Mouse (Mus musculus): Measurements from ENCODE around the gene Lactb. TPM values are rescaled to one million over a fixed set of nuclear protein-coding genes. Genes with fewer than 3 reads are reported as not detected.
"Not testable (repeated sequence)": the region's sequence is repeated elsewhere in the genome, so short reads cannot be mapped to it uniquely, and the experiment has no call there.

The Lactb gene
- total and polyA plus RNA-seq, 3 experiments: 14.6 to 29.4 (median 23.7) TPM

DNA sequence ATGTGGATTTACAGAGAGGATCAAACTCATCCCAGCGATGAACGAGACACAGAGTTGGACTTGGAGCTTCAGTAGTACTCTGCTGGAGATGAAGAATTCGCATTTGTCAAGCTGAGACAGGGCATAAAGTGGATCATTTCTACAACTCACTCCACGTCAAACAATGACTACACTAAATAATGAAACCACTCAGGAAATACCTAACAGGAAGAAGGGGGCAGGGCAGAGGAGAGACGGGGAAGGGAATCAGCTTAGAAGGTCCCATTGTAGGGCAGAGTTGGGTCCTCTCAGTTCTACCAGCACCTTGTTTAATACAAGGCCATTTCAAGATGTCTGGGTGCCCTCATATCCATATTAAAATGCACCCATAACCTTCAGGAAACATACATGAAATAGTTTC, 59.9 kb downstream of the Lactb start (continued):
- TF ChIP-seq JUND (conservative IDR thresholded peaks at IDR 0.05; ENCODE audit: low read depth, low read length): 0 out of 2 replicates have a peak, but pooled peaks have one; percentile 6
- TF ChIP-seq USF1 (IDR thresholded peaks at IDR 0.05; ENCODE audit: low read depth, low read length): no peak
- TF ChIP-seq ZKSCAN1 (IDR thresholded peaks at IDR 0.05; ENCODE audit: borderline replicate concordance, low read depth, low read length): no peak
- TF ChIP-seq ETS1 (conservative IDR thresholded peaks at IDR 0.05; ENCODE audit: low read depth, low read length): no peak
- 0 out of 2 replicates have a peak, but pooled peaks have one; percentile 6 for TF ChIP-seq BHLHE40 (IDR thresholded peaks at IDR 0.05; ENCODE audit: low read depth, low read length)
- TF ChIP-seq MEF2A (IDR thresholded peaks at IDR 0.05; ENCODE audit: borderline replicate concordance, low read depth, low read length): no peak
- no peak for TF ChIP-seq UBTF (IDR thresholded peaks at IDR 0.05; ENCODE audit: low read depth, low read length)
- no peak for TF ChIP-seq TCF12 (IDR thresholded peaks at IDR 0.05; ENCODE audit: low read depth, low read length)
- TF ChIP-seq RAD21 (IDR thresholded peaks at IDR 0.05; ENCODE audit: low read depth, low read length): no peak

DNA sequence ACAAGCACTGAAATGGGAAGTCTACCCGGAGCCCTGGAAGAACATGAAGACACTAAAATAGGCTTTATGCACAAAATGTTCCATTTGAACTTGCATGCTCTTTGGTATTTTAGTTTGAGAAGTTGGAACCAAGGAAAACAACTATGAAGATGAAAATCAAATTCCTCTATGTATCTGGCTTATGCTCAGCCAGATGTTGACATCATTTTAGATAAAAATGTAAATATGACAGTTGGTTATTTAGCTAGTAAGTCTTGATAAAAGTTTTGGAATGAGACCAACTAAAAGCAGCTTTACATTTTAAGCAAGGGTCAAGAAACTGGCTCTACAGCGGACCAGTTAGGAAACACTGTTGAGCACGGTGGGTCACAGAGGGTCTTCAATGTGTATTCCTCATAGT, 60.7 kb downstream of the Lactb start:
- in situ Hi-C loops (cut with MboI; ENCODE audit: low pct_ligation_motif_present, low pct_unique_long_range_greater_than_20kb, low sequenced_read_pairs): no loop called here
- Histone ChIP-seq H3K4me1 (ENCODE audit: control insufficient read depth in 1 of 2, insufficient read depth in 2 of 2) (peaks cover 17 to 70% of the 10 kb centered on the region in 2 experiments), H3K9me3 (replicated peaks; ENCODE audit: low read length) (no peaks in the 10 kb centered on the region)

DNA sequence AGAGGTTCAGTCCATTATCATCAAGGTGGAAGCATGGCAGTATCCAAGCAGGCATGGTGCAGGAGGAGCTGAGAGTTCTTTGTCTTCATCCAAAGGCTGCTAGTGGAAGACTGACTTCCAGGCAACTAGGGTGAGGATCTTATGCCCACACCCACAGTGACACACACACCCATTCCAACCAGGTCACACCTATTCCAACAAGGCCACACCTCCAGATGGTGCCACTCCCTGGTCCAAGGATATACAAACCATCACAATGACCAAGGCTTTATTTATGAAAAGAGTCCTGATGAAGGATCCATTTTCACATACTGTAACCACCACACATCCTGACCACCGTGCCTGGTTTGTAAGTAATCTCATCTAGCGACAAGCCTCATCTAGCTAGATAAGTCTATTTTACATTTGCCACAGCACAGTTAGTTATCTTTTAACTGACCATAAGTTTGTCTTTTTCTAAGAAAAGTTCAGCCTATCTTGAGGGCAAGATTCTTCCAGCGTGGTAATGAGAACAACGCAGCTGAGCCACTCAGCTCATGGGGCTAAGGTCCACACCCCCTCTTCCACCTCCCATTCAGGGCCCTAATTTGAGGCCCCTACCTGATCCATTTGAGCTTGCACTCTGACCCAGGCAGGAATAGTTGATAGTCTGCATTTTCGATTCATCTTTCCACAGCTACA, 61.9 kb downstream of the Lactb start:
- H3K9me3 ChIP-seq (replicated peaks; ENCODE audit: low read length); in situ Hi-C loops (cut with MboI; ENCODE audit: low pct_ligation_motif_present, low pct_unique_long_range_greater_than_20kb, low sequenced_read_pairs); dilution Hi-C loops (cut with MboI; ENCODE audit: extremely low pct_ligation_motif_present, extremely low pct_unique_long_range_greater_than_20kb, low sequenced_read_pairs); H3K9ac ChIP-seq (ENCODE audit: insufficient read depth, low read depth); H3K27me3 ChIP-seq (replicated peaks); H3K27ac ChIP-seq (ENCODE audit: insufficient read depth, low read depth); H3K4me2 ChIP-seq (ENCODE audit: insufficient read depth, low read depth, poor library complexity, severe bottlenecking); H3K4me3 ChIP-seq (replicated peaks in 1 of 3; ENCODE audit: low read depth in 2 of 3, low read length in 2 of 3, poor library complexity in 1 of 3); DNase-seq (ENCODE audit: extremely low read depth): not testable (repeated sequence)
- peaks cover 4 to 45% of the 10 kb centered on the region in 2 experiments for H3K36me3 ChIP-seq (replicated peaks in 1 of 2; ENCODE audit: control insufficient read depth in 1 of 2, insufficient read depth in 1 of 2, low read length in 1 of 2)
- peaks cover 17 to 70% of the 10 kb centered on the region in 2 experiments for H3K4me1 ChIP-seq (ENCODE audit: control insufficient read depth in 1 of 2, insufficient read depth in 2 of 2)
- peaks cover 58% of the 10 kb centered on the region for H3K79me2 ChIP-seq (replicated peaks; ENCODE audit: control insufficient read depth, extremely low read depth, insufficient read depth, poor library complexity, severe bottlenecking)

More for the DNA sequence above, 60.7 kb downstream of the Lactb start:
- Histone ChIP-seq H3K9ac (ENCODE audit: insufficient read depth, low read depth) (no peak overlapping the region), H3K27me3 (replicated peaks) (no peaks in the 10 kb centered on the region), H3K27ac (ENCODE audit: insufficient read depth, low read depth) (no peak overlapping the region), H3K36me3 (replicated peaks in 1 of 2; ENCODE audit: control insufficient read depth in 1 of 2, insufficient read depth in 1 of 2, low read length in 1 of 2) (peaks cover 4 to 45% of the 10 kb centered on the region in 2 experiments), H3K4me3 (replicated peaks in 1 of 3; ENCODE audit: low read depth in 2 of 3, low read length in 2 of 3, poor library complexity in 1 of 3) (no peak overlapping the region), H3K4me2 (ENCODE audit: insufficient read depth, low read depth, poor library complexity, severe bottlenecking) (no peak overlapping the region), H3K79me2 (replicated peaks; ENCODE audit: control insufficient read depth, extremely low read depth, insufficient read depth, poor library complexity, severe bottlenecking) (peaks cover 60% of the 10 kb centered on the region)
- TF ChIP-seq GABPA (IDR thresholded peaks at IDR 0.05; ENCODE audit: insufficient replicate concordance, low read depth, low read length): no peak
- TF ChIP-seq POLR2A (IDR thresholded peaks at IDR 0.05; ENCODE audit: low read depth, low read length): no peak
- no peak for TF ChIP-seq MXI1 (IDR thresholded peaks at IDR 0.05; ENCODE audit: low read depth, low read length)
- no peak for TF ChIP-seq MAX (IDR thresholded peaks at IDR 0.05; ENCODE audit: low read length)
- no peak for TF ChIP-seq ZKSCAN1 (IDR thresholded peaks at IDR 0.05; ENCODE audit: borderline replicate concordance, low read depth, low read length)
- TF ChIP-seq BHLHE40 (IDR thresholded peaks at IDR 0.05; ENCODE audit: low read depth, low read length): no peak
- no peak for TF ChIP-seq UBTF (IDR thresholded peaks at IDR 0.05; ENCODE audit: low read depth, low read length)
- no peak for TF ChIP-seq USF1 (IDR thresholded peaks at IDR 0.05; ENCODE audit: low read depth, low read length)
- TF ChIP-seq MAFK (IDR thresholded peaks at IDR 0.05; ENCODE audit: insufficient replicate concordance, low read length): no peak
- no peak for TF ChIP-seq POLR2AphosphoS2 (IDR thresholded peaks at IDR 0.05; ENCODE audit: low read depth, low read length)
- no peak for TF ChIP-seq IRF4 (IDR thresholded peaks at IDR 0.05; ENCODE audit: low read depth, low read length)
- TF ChIP-seq MEF2A (IDR thresholded peaks at IDR 0.05; ENCODE audit: borderline replicate concordance, low read depth, low read length): no peak
- no peak for TF ChIP-seq SMC3 (IDR thresholded peaks at IDR 0.05; ENCODE audit: low read depth, low read length)
- TF ChIP-seq ELF1 (IDR thresholded peaks at IDR 0.05; ENCODE audit: low read depth, low read length): no peak
- TF ChIP-seq CHD2 (IDR thresholded peaks at IDR 0.05; ENCODE audit: low read length): no peak
- DNase-seq (ENCODE audit: extremely low read depth): no peak
- dilution Hi-C loops (cut with MboI; ENCODE audit: extremely low pct_ligation_motif_present, extremely low pct_unique_long_range_greater_than_20kb, low sequenced_read_pairs): no loop called here

All from CH12.LX (cell line).